Mouse (Mus musculus): ENCODE results near the gene Cfap58.

The Cfap58 gene

GRCm38 (mm10) chr19:47978109-47978701 is 40.7 kb downstream of the Cfap58 start:
- DNase-seq (ENCODE audit: low spot score) = no peak

- no peak for DNase-seq (ENCODE audit: low spot score)
Observed at GRCm38 (mm10) chr19:47979446-47979845, 42.0 kb downstream of the Cfap58 start.

GRCm38 (mm10) chr19:47980241-47980640 is 42.8 kb downstream of the Cfap58 start:
- no peak for DNase-seq (ENCODE audit: low spot score)

GRCm38 (mm10) chr19:47985606-47986213 is 48.2 kb downstream of the Cfap58 start:
- no peak for DNase-seq (ENCODE audit: low spot score)

- no peak for DNase-seq (ENCODE audit: low spot score)
Observed at GRCm38 (mm10) chr19:47987986-47988385, 50.5 kb downstream of the Cfap58 start.

- DNase-seq (ENCODE audit: low spot score) = no peak
Observed at GRCm38 (mm10) chr19:47988456-47988855, 51.0 kb downstream of the Cfap58 start.

GRCm38 (mm10) chr19:47988880-47989574 is 51.6 kb downstream of the Cfap58 start:
- DNase-seq (ENCODE audit: low spot score) = no peak

GRCm38 (mm10) chr19:47989575-47989891 is 52.1 kb downstream of the Cfap58 start:
- no peak for DNase-seq (ENCODE audit: low spot score)

GRCm38 (mm10) chr19:48001240-48001639 is 63.8 kb downstream of the Cfap58 start:
- DNase-seq (ENCODE audit: low spot score) = no peak

- no peak for DNase-seq (ENCODE audit: low spot score)
Observed at GRCm38 (mm10) chr19:48001774-48002173, 64.3 kb downstream of the Cfap58 start.

GRCm38 (mm10) chr19:48008771-48009413 is 71.4 kb downstream of the Cfap58 start:
- DNase-seq (ENCODE audit: low spot score) = no peak

GRCm38 (mm10) chr19:48009586-48010331 is 72.3 kb downstream of the Cfap58 start:
- DNase-seq (ENCODE audit: low spot score) = no peak

- DNase-seq (ENCODE audit: low spot score) = no peak
Observed at GRCm38 (mm10) chr19:48020103-48020502, 82.6 kb downstream of the Cfap58 start.

- no peak for DNase-seq (ENCODE audit: low spot score)
Observed at GRCm38 (mm10) chr19:48021435-48021834, 84.0 kb downstream of the Cfap58 start.

- DNase-seq (ENCODE audit: low spot score) = no peak
Observed at GRCm38 (mm10) chr19:48022763-48023162, 85.3 kb downstream of the Cfap58 start.

- DNase-seq (ENCODE audit: low spot score) = no peak
Observed at GRCm38 (mm10) chr19:48023726-48024125, 86.3 kb downstream of the Cfap58 start.

GRCm38 (mm10) chr19:48025366-48025765 is 87.9 kb downstream of the Cfap58 start:
- no peak for DNase-seq (ENCODE audit: low spot score)

GRCm38 (mm10) chr19:48026882-48027281 is 89.4 kb downstream of the Cfap58 start:
- DNase-seq (ENCODE audit: low spot score) = no peak

GRCm38 (mm10) chr19:48039554-48039953 is 102.1 kb downstream of the Cfap58 start:
- no peak for DNase-seq (ENCODE audit: low spot score)

- no peak for DNase-seq (ENCODE audit: low spot score)
Observed at GRCm38 (mm10) chr19:48047315-48047714, 109.8 kb downstream of the Cfap58 start.

- no peak for DNase-seq (ENCODE audit: low spot score)
Observed at GRCm38 (mm10) chr19:48049361-48049760, 111.9 kb downstream of the Cfap58 start.

- no peak for DNase-seq (ENCODE audit: low spot score)
Observed at GRCm38 (mm10) chr19:48063289-48063688, 125.8 kb downstream of the Cfap58 start.

All from left cerebral cortex, adult 11 months (tissue).